Mouse (Mus musculus): Measurements from ENCODE around the gene Ston2.

The Ston2 gene

GRCm38 (mm10) chr12:91663260-91663659, 124.9 kb downstream of the Ston2 start:
- DNase-seq (ENCODE audit: low read depth, low spot score), result no peak

GRCm38 (mm10) chr12:91662844-91663243, 125.3 kb downstream of the Ston2 start:
- DNase-seq (ENCODE audit: low read depth, low spot score), result no peak

DNA sequence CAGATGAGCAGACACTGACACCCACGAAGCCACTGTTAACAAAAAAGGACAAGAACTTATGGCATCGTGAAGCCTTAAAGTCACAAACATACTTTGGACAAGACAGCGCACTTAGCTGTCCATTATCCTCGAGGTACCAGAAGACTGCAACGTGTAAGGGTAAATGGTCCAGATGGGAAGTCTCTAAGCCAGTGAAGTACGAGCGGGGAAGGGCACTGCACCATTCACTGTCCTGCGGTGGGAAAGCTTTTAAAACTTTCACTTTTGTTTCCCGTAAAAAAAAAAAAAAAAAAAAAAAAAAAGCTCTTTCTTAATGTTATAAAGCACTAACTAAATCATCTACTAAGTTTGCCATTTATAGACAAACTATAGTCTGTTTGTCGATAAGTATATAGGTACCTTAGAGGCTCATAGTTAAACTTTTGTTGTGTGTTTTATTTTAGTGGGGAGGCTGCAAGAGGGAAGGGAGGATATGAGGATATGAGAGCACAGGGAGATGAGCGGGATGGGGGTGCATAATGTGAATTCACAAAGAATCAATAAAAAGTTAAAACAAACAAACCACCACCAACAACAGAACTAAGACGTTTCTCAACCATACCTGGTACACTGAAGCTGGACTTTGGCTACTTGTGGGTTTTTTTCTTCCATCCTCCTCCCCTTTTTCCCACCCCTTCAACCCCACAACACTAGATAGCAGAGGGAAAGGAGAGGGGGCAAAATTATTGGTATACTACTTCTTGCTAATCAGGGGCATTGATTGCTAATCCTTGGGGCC, 127.4 kb downstream of the Ston2 start:
- DNase-seq (ENCODE audit: low read depth, low spot score), result no peak

DNA sequence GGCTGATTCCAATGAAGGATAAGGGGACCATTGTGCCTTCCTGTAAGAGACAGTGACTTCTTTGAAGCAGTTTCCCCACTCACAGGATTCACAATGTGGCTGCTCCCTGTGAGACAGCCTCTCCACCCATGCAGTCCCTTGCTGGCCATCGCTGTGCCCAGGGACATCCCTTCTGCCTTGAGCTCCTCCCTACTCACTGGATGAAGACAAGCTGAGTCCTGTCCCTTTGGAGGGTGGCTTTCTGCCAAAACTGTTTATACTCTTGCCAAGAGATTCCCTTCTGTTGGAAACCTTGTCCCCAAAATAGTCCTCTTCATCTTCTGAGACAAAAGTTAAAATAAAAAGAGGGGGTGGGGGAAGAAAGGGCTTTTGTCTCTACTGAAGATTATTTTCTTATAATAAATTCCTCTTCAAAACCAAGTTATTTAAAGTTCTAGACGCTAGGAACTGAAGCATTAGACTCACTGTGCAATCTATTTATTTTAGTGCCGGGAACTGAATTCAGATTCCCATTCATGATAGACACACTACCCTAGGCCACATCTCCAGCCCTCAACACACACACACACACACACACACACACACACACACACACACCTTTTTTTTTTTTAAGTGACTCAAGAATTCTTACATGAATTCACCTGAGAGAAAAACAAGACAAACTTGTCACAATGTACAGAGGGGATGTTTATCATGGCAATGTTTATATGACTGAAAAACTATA, 133.6 kb downstream of the Ston2 start:
- DNase-seq (ENCODE audit: low read depth, low spot score), result no peak

GRCm38 (mm10) chr12:91648426-91648825, 139.8 kb downstream of the Ston2 start:
- no peak for DNase-seq (ENCODE audit: low read depth, low spot score)

GRCm38 (mm10) chr12:91645361-91646123, 142.6 kb downstream of the Ston2 start:
- no peak for DNase-seq (ENCODE audit: low read depth, low spot score)

DNA sequence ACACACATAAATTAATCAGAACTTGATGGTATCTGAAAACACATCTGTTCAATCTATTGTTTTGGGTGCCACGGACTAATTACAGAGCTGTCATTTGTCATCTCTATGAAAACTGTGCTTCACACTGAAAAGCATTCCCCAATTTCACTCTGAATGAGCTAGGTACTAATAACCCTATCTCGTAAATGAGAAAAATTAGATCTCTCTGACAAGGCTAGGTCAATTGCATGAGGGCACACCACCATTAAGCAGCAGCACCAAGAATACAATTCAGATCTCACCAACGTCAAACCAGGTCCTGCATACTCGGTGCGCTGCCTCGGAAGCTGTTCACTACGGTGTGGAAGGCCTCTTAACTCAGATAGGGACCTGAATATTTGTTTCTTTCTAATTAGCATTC, 145.0 kb downstream of the Ston2 start:
- no peak for DNase-seq (ENCODE audit: low read depth, low spot score)

- DNase-seq (ENCODE audit: low read depth, low spot score), result no peak
Observed at GRCm38 (mm10) chr12:91642426-91643093, 145.6 kb downstream of the Ston2 start.

GRCm38 (mm10) chr12:91641631-91642141, 146.5 kb downstream of the Ston2 start:
- DNase-seq (ENCODE audit: low read depth, low spot score), result no peak

DNA sequence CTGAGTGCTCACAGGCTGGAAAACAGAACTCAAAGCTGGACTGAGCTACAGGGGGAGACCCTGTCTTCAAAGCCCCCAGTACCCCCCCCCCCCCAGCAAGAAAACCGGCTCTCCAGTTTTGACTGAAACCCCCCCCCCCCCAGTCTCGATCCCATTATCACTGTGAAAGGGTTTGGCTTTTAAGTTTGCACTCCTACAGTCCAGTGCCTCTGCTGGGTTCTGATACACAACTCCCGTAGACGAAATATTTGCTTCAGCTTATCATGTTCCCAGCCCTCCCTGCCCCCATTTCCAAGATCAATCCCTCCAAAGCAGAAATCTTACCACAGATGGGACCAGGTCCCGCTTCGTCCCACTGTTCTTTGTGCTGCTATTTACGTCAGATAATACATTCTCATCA, 147.1 kb downstream of the Ston2 start:
- no peak for DNase-seq (ENCODE audit: low read depth, low spot score)

GRCm38 (mm10) chr12:91640712-91641111, 147.5 kb downstream of the Ston2 start:
- DNase-seq (ENCODE audit: low read depth, low spot score), result peak; percentile 66

DNA sequence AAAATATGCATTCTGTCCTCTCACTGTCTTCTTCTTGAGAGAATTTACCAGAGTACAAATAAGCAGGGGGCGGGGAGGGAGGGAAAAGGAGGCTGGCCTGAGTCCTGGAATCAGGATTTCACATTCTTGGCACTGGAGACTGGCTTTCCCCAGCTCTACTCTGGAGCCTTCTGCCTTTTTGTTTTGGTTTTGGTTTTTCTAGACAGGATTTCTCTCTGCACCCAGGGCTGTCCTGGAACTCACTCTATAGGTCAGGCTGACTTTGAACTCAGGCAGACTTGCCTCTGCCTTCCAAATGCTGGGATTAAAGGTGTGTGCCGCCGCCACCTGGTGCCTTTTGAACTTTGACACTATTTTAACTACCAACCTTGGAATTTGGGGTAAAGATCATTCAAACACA, 149.8 kb downstream of the Ston2 start:
- DNase-seq (ENCODE audit: low read depth, low spot score), result no peak

DNA sequence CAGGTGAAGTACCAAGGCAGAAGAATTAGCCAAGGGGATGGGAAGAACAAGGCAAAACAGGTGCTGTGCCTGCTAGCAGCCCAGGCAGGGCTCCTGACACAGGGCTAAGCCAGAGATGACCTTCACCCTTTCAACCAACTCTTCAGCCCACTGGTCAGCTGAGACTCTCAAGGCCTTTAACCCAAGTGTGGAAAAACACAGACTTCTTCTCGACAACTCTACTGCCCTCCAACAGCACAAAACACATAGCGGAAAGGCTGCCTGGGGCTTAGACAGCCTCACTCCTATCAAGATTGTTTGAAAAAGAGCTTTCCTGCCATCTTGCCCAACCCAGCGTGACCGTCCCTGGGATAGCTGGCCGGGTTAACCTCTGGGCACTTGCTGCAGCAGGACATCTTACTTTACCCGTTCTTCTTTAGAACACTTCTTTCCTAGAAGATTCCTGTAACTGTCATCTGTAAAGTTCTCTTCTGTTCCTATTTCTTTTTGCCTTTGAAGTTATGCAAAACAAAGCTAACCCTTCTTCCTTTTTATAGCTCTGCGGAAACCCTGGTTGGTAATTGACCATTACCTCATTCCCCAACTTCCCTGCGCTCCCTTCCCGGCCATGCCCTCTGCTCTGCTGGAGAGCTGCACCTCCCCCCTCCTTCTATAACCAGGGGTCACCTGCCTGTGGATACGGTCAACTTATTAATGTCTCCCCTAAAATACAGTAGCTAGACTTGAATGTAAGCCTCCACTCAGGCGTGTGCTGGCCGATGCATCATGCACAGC, 150.9 kb downstream of the Ston2 start:
- DNase-seq (ENCODE audit: low read depth, low spot score), result no peak

- no peak for DNase-seq (ENCODE audit: low read depth, low spot score)
Observed at GRCm38 (mm10) chr12:91626482-91626881, 161.7 kb downstream of the Ston2 start.

- peak; percentile 55 for DNase-seq (ENCODE audit: low read depth, low spot score)
Observed at GRCm38 (mm10) chr12:91625013-91625412, 163.2 kb downstream of the Ston2 start.

DNA sequence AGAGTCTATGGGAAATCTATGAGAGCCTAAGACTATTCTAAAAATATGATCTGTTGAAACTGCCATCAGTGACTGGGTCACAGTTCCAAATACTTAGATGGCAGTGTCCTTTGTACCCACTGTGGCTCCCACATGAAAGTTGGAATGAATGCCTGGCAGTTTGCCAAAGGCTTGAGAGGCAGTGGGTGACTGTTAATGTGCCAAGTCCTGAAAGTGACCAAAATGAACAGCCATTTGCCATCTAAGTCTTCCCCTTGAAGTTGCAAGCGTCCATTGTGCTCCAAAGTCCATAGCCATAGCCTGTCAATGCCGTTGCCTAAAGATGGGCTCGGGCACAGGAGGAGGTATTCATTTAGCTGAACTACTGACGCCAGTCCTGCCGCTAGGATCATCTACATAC, 178.8 kb downstream of the Ston2 start:
- no peak for DNase-seq (ENCODE audit: low read depth, low spot score)

- DNase-seq (ENCODE audit: low read depth, low spot score), result no peak
Observed at GRCm38 (mm10) chr12:91607678-91608077, 180.5 kb downstream of the Ston2 start.

DNA sequence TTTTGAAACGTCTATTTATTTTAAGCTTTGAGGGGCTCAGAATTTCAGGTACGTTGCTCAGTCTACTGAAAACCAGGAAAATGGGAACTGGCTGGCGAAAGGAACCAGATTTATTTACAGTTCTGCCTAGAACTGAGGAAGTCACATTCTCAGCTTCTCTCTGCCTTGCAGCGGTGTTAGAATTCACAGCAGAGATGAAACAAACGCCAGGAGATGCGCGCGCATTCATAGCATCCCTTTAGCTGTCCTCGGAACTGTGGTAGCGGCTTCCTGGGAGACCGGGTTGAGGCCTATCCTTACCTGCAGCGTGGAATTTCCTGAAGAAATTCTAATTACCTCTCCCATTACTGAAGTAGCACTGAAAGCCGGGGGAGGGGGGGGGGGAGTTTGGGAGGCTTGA, 181.5 kb downstream of the Ston2 start:
- DNase-seq (ENCODE audit: low read depth, low spot score), result no peak

DNA sequence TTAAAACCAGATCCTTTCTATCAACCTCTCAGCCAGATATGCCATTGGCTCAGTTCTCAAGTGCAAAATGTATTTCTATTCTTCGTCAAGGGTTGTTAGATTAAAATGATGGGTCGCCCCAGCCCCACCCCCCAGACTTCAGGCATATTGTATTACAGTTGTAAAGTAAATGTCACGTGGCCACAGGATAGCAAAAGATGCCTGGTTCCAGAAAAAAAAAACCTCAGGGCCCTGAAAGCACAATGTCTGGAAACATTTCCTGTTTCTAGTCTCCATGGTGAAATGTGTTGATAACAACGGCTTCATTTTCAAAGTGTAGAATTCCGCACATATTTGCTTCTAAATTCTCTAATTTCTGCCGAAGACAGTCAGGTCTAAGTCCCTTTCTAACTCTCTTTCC, 183.6 kb downstream of the Ston2 start:
- DNase-seq (ENCODE audit: low read depth, low spot score), result no peak

DNA sequence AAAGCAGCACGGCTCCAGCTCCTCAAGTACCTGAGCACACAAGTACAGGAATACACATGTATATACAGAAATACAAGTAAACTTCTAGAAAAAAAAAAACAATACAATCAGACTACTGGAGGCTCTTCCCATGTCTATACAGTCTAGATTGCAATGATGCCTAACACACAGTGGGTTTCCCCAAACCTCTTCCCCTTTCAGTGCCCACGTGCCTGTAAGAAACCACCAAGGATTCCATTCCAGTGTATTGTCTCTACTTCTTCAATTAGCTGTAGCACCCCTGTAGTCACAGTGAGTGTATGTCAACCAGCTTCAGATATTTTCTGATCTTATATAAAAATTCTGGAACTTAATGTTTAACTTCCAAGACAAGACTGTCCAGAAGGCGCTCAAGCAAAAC, 196.1 kb downstream of the Ston2 start:
- DNase-seq (ENCODE audit: low read depth, low spot score), result peak; percentile 77

- no peak for DNase-seq (ENCODE audit: low read depth, low spot score)
Observed at GRCm38 (mm10) chr12:91591191-91591590, 197.0 kb downstream of the Ston2 start.

All from A20 (cell line).